Mouse (Mus musculus) E14TG2a.4 (cell line): ENCODE measurements around the gene D17Wsu92e.

Source experiments
- CTCF ChIP-seq: conservative IDR thresholded peaks from 2 replicates; pipeline ENCODE4 v1.5.1; 2014; ENCODE audit warnings: low read length
- NANOG ChIP-seq: IDR thresholded peaks from 2 replicates; pipeline ENCODE4 v1.6.1; 2014; ENCODE audit warnings: borderline replicate concordance, low read length, mixed read lengths
- POU5F1 ChIP-seq: IDR thresholded peaks from 2 replicates; pipeline ENCODE4 v1.6.1; 2014; ENCODE audit warnings: low read length, borderline replicate concordance

DNA sequence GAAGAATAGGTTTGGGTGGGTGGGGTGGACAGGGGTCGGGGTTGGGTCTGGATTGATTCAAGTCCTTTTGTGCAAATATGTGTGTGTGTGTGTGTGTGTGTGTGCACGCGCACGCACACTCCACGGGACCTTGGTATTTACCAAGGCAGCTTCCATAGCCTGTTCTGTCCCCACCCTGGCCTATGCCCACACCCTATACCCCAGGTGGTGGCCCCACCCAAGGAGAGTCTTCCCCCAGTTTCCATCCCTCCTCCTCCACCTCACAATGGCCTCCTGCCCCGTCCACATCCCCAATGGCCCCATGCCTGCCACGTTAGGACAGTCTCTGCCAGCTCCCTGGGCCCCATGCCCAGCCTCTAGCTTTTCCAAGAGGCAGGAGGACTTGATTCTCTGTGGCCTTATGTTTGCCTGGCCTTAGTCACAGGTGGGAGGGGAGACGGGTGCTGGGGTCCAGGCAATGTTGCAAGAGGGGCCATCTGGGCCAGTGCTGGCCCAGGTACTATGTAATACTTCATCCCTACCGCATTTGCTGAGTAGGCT lies 99.3 kb downstream of the D17Wsu92e start:
- TF ChIP-seq CTCF (no peak), POU5F1 (no peak), NANOG (no peak)
